Mouse (Mus musculus) kidney, postnatal 4 days (tissue): ENCODE data around the gene Mrpl30.

Experiments used
- DNase-seq, 2 experiments: peaks; one replicate each; pipeline ENCODE4 v3.0.0; 2021; ENCODE audit warnings: mixed read lengths in 2 of 2

Mrpl30 gene

GRCm38 (mm10) chr1:37900288-37900687, 10.0 kb downstream of the Mrpl30 start:
- DNase-seq, result no peak

DNA sequence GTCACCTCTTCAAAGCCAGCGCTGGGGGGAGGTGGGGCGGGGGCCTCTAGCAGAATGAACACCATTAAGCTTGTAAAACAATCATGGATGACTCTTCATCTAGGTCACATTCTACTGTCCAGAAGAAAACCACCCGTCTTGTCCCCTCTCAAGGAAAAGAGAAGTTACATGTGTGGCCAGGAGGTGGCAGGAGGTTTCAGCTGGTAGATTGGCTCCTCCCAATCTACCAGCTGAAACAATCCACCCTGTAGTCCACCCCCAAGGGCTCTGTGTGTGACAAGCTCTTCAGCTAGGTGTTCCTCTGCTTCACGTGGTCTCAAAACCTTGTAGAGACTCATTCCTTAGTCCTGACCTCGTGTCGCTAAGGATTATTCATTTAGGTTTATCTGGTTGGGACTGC, 12.9 kb downstream of the Mrpl30 start:
- DNase-seq, result peak; percentile 55 to 61

DNA sequence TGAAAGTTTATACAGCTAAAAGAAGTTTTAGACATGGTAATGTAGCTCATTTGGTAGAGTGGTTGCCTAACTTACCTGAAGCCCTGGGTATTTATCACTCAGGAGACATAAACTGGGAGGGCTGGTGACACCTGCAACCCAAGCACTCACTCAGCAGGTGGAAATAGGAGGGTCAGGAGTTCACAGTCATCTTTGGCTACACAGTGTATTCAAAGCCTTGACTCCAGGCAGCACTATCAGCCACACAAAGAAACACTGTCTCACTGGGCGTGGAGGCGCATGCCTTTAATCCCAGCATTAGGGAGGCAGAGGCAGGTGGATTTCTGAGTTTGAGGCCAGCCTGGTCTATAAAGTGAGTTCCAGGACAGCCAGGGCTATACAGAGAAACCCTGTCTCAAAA, 22.5 kb downstream of the Mrpl30 start:
- DNase-seq, result no peak

DNA sequence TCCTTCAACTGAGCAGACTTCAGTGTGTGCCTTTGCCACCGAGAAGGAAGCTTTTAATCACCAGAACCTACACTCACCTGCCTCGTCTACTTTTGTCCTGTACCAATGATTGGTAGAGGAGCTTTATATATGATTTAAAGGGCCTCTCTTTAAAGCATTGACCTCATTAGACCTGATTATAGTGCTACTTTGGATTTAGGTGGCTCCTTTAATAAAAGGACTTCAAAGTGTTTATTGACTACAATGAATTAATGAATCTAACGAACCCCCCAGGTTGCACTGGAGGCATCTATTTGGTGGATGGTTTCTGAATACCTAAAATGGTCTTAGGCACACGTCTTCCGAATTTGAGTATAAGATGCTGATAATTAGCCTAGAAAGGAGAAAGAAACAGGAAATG, 26.1 kb downstream of the Mrpl30 start, which contains the start of gene Lyg2:
Lyg2 (minus strand) TSS at position 101 of the 400 bp plus-strand sequence.
- no peak for DNase-seq

- no peak for DNase-seq
Measured at GRCm38 (mm10) chr1:37917666-37918065, 27.4 kb downstream of the Mrpl30 start.

DNA sequence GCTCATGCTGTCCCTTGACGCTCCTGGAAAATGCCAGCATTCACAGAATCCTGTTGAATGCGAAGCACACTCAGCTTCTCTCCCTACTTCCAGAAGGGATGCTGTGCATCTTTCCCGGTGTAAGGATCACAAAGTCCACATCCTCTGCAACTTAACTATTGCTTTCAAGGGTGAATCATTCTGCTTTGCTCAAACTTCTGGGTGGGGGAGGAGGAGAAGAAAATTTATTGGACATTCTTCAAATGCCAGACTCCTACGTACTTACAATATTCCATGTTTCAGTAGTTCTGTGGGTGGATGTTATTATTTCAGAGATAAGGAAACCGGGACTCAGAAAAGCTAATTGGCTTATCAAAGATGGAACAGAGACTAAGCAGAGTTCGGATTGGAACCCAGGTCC, 27.8 kb downstream of the Mrpl30 start:
- DNase-seq, result no peak

DNA sequence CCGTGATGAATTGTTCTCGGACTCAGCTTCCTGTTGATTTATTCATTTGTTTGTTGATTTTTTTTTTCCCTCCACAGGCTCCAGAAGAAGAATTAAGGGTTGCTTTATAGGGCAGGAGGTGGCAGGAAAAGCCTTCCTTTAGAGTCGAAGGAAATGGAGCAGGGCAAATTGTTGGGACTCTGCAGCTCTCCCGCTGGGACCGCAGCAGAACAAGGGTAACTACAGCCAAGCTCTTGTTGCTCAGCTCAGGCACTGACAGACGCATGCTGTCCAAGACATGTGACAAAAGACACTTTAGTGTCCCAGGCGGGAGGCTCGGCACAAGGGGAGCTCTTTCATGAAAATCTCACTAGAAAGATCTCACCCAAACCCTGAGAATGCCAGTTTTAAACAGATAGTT, 32.3 kb downstream of the Mrpl30 start:
- DNase-seq, result no peak

DNA sequence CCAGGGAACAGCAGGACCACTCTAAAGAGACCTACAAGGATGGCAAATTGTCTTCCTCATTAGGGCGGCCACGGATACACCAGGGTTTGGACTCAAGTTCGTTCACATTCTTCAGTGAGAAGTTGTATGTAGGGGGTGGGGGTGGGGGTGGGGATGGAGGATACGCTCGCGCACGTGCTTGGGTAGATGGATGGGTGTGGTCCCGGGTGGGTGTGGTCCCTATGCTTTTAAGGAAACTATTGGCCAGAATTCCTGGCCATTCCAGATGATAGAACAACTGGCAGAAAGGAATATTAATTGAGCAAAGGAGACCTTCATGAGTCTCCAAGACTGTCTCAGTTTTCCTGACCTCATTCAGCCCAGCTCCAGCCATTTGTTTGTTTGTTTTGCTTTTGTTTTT, 35.7 kb downstream of the Mrpl30 start:
- DNase-seq, result no peak

GRCm38 (mm10) chr1:37931806-37932205, 41.5 kb downstream of the Mrpl30 start:
- peak; percentile 39 to 45 for DNase-seq
